In the genomic region with DNA sequence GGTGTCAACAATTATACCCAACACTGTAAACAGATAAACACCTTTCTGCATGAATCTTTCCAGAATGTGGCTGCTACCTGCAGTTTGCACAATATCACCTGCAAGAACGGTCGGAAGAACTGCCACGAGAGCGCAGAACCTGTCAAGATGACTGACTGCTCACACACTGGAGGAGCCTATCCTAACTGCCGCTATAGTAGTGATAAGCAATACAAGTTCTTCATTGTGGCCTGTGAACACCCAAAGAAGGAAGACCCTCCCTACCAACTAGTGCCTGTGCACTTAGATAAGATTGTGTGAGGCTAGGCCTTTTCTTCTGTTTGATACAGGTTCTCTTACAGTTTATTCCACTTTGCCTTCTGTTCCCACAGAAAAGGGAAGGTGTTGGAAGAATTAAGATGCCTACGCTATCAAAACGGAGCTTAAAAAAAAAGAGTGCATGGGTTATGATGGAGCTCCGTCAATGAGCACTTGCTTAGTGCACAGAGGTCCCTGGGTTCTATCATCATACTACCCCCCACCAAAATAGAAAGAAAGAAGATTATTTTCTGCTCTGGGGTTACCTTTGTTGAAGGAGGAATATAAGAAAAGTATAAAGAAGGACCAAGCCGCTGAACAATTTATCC, we compare ENCODE assay signal across 17 mouse cellular contexts. TPM values are rescaled to one million over a fixed set of nuclear protein-coding genes. Genes with fewer than 3 reads are reported as not detected.
DNase-seq lines count a peak whose midpoint lies in the region; ATAC-seq and TF ChIP-seq lines count a peak whose summit lies in the region.
"Had no signal": no experiment of that assay in that cellular context is flagged by ENCODE, and none has a peak within 500 bp of the region (broad histone marks: within the 10 kb centered on the region; RNA-seq: fewer than 3 reads in every experiment).

No protein-coding gene starts in this region.

- H3K4me3 ChIP-seq in stomach, embryonic 14.5 days (ENCODE audit: low read depth, low read length): no peak overlapping the region
- no peak overlapping the region for H3K4me3 ChIP-seq in stomach, postnatal 0 days (ENCODE audit: low read depth, low read length)
- H3K4me3 ChIP-seq in erythroblast, embryonic 14.5 days (replicated peaks): peak overlapping the region; percentile 63
- H3K4me3 ChIP-seq in liver, embryonic 16.5 days (ENCODE audit: low read depth, low read length): peak overlapping the region; percentile 51
- no peak overlapping the region for H3K4me3 ChIP-seq in stomach, embryonic 16.5 days (replicated peaks; ENCODE audit: low read length)
- H3K4me3 ChIP-seq: forebrain, embryonic 12.5 days; limb, embryonic 13.5 days; neural tube, embryonic 15.5 days had no signal

- 78% methylated on average over 9 of the region's 9 CpGs for WGBS in stomach, embryonic 14.5 days
- 65% methylated on average over 9 of the region's 9 CpGs for WGBS in stomach, postnatal 0 days
- 25% methylated on average over 9 of the region's 9 CpGs for WGBS in liver, embryonic 16.5 days (ENCODE audit: insufficient replicate concordance)
- WGBS in stomach, embryonic 16.5 days: 67% methylated on average over 9 of the region's 9 CpGs

- no peaks in the 10 kb centered on the region for H3K9me3 ChIP-seq in stomach, embryonic 14.5 days (ENCODE audit: control insufficient read depth, low read depth, low read length)
- H3K9me3 ChIP-seq in stomach, postnatal 0 days (ENCODE audit: control insufficient read depth, low read length): no peaks in the 10 kb centered on the region
- H3K9me3 ChIP-seq in erythroblast, embryonic 14.5 days (ENCODE audit: control insufficient read depth, low read length): peaks cover 2% of the 10 kb centered on the region; the same call in 1 of the 2 replicates
- H3K9me3 ChIP-seq in liver, embryonic 16.5 days (replicated peaks; ENCODE audit: control insufficient read depth, low read length): no peaks in the 10 kb centered on the region
- no peaks in the 10 kb centered on the region for H3K9me3 ChIP-seq in stomach, embryonic 16.5 days (replicated peaks; ENCODE audit: control insufficient read depth, low read length)
- H3K9me3 ChIP-seq: forebrain, embryonic 12.5 days; limb, embryonic 13.5 days; neural tube, embryonic 15.5 days had no signal

- H3K27ac ChIP-seq in stomach, embryonic 14.5 days (ENCODE audit: low read length): no peak overlapping the region
- H3K27ac ChIP-seq in stomach, postnatal 0 days (replicated peaks): no peak overlapping the region
- peak overlapping the region; percentile 95 for H3K27ac ChIP-seq in liver, embryonic 16.5 days (ENCODE audit: low read length)
- H3K27ac ChIP-seq in stomach, embryonic 16.5 days (ENCODE audit: low read length): no peak overlapping the region
- H3K27ac ChIP-seq: forebrain, embryonic 12.5 days; limb, embryonic 13.5 days; neural tube, embryonic 15.5 days had no signal

- H3K4me1 ChIP-seq in stomach, embryonic 14.5 days (ENCODE audit: control insufficient read depth, insufficient read depth, low read length): no peaks in the 10 kb centered on the region
- no peaks in the 10 kb centered on the region for H3K4me1 ChIP-seq in stomach, postnatal 0 days (replicated peaks; ENCODE audit: control insufficient read depth, insufficient read depth)
- H3K4me1 ChIP-seq in erythroblast, embryonic 14.5 days (ENCODE audit: control insufficient read depth): peaks cover 74% of the 10 kb centered on the region
- H3K4me1 ChIP-seq in liver, embryonic 16.5 days (ENCODE audit: control insufficient read depth, low read depth, low read length): peaks cover 59% of the 10 kb centered on the region
- no peaks in the 10 kb centered on the region; the same call in 1 of the 2 replicates for H3K4me1 ChIP-seq in stomach, embryonic 16.5 days (ENCODE audit: control insufficient read depth, insufficient read depth, low read length)
- H3K4me1 ChIP-seq: forebrain, embryonic 12.5 days; limb, embryonic 13.5 days; neural tube, embryonic 15.5 days had no signal

- ATAC-seq in stomach, embryonic 14.5 days (ENCODE audit: insufficient number of reproducible peaks, insufficient read depth, low FRiP score, low read depth): peak; percentile 68; the same call in 1 of the 2 replicates
- ATAC-seq in stomach, postnatal 0 days (ENCODE audit: low FRiP score, low TSS enrichment): no peak
- peak; percentile 83 for ATAC-seq in liver, embryonic 16.5 days (ENCODE audit: low read depth)
- 0 out of 2 replicates have a peak, but pooled peaks have one; percentile 37 for ATAC-seq in stomach, embryonic 16.5 days (ENCODE audit: insufficient read depth, low FRiP score)

- no peak for DNase-seq in stomach, postnatal 0 days (ENCODE audit: low spot score)
- no peak for DNase-seq in lung, postnatal 4 days
- DNase-seq in retina, embryonic 14.5 days (ENCODE audit: low spot score): no peak
- DNase-seq in cerebellum, adult 9-11 months: no peak
- DNase-seq: cerebellum, postnatal 14 days; kidney, adult 8-10 months; thymus, postnatal 25 days had no signal

- TF ChIP-seq CTCF in stomach, postnatal 0 days (IDR thresholded peaks at IDR 0.05; ENCODE audit: low read depth): no peak

- H3K9ac ChIP-seq in stomach, embryonic 14.5 days (replicated peaks; ENCODE audit: low read depth, low read length): no peak overlapping the region
- no peak overlapping the region for H3K9ac ChIP-seq in stomach, postnatal 0 days (ENCODE audit: low read length)
- H3K9ac ChIP-seq in liver, embryonic 16.5 days (ENCODE audit: low read depth, low read length): peak overlapping the region; percentile 50
- no peak overlapping the region for H3K9ac ChIP-seq in stomach, embryonic 16.5 days (ENCODE audit: low read length)
- H3K9ac ChIP-seq: forebrain, embryonic 12.5 days; limb, embryonic 13.5 days; neural tube, embryonic 15.5 days had no signal

- no peak overlapping the region for H3K4me2 ChIP-seq in stomach, embryonic 14.5 days (replicated peaks; ENCODE audit: low read depth, low read length)
- no peak overlapping the region for H3K4me2 ChIP-seq in stomach, postnatal 0 days (replicated peaks; ENCODE audit: low read depth)
- H3K4me2 ChIP-seq in liver, embryonic 16.5 days (ENCODE audit: low read depth, low read length): peak overlapping the region; percentile 71
- H3K4me2 ChIP-seq in stomach, embryonic 16.5 days (ENCODE audit: low read depth, low read length): no peak overlapping the region
- H3K4me2 ChIP-seq: forebrain, embryonic 12.5 days; limb, embryonic 13.5 days; neural tube, embryonic 15.5 days had no signal

- no peaks in the 10 kb centered on the region for H3K36me3 ChIP-seq in stomach, embryonic 14.5 days (ENCODE audit: control insufficient read depth, insufficient read depth, low read length)
- H3K36me3 ChIP-seq in stomach, postnatal 0 days (ENCODE audit: control insufficient read depth, insufficient read depth, low read length): no peaks in the 10 kb centered on the region
- H3K36me3 ChIP-seq in erythroblast, embryonic 14.5 days (ENCODE audit: control insufficient read depth): peaks cover 9% of the 10 kb centered on the region
- H3K36me3 ChIP-seq in liver, embryonic 16.5 days (ENCODE audit: control insufficient read depth, insufficient read depth): no peaks in the 10 kb centered on the region
- H3K36me3 ChIP-seq in stomach, embryonic 16.5 days (ENCODE audit: control insufficient read depth, insufficient read depth, low read length): no peaks in the 10 kb centered on the region
- H3K36me3 ChIP-seq: forebrain, embryonic 12.5 days; limb, embryonic 13.5 days; neural tube, embryonic 15.5 days had no signal

- TF ChIP-seq EP300 in stomach, postnatal 0 days (optimal IDR thresholded peaks at IDR 0.05): no peak

- H3K27me3 ChIP-seq in stomach, embryonic 14.5 days (ENCODE audit: control insufficient read depth, insufficient read depth, low read length): no peaks in the 10 kb centered on the region
- no peaks in the 10 kb centered on the region for H3K27me3 ChIP-seq in stomach, postnatal 0 days (ENCODE audit: control insufficient read depth, insufficient read depth, low read length)
- no peaks in the 10 kb centered on the region for H3K27me3 ChIP-seq in erythroblast, embryonic 14.5 days (ENCODE audit: control insufficient read depth)
- no peaks in the 10 kb centered on the region for H3K27me3 ChIP-seq in liver, embryonic 16.5 days (ENCODE audit: control insufficient read depth, insufficient read depth, low read depth, low read length)
- no peaks in the 10 kb centered on the region for H3K27me3 ChIP-seq in stomach, embryonic 16.5 days (ENCODE audit: control insufficient read depth, insufficient read depth, low read length)
- H3K27me3 ChIP-seq: forebrain, embryonic 12.5 days; limb, embryonic 13.5 days; neural tube, embryonic 15.5 days had no signal

RNA-seq across cellular contexts. Expression of gene Rnase6, which starts 6.7 kb away (rescaled TPM):
- 0.32 and 1.4 TPM in 2 replicates for polyA plus RNA-seq in stomach, embryonic 14.5 days (2014; fragmentation: Nextera tagmentation; extraction: Ambion mirVana)
- polyA plus RNA-seq in stomach, postnatal 0 days (2015; fragmentation: Nextera tagmentation; extraction: Ambion mirVana): 1.2 and 1.3 TPM in 2 replicates
- 0.09 and 0.10 TPM in 2 replicates for polyA plus RNA-seq in erythroblast, embryonic 14.5 days (2012)
- polyA plus RNA-seq in liver, embryonic 16.5 days (2015; fragmentation: Nextera tagmentation; extraction: Ambion mirVana): 2.7 and 3.2 TPM in 2 replicates
- polyA plus RNA-seq in stomach, embryonic 16.5 days (2015; fragmentation: Nextera tagmentation; extraction: Ambion mirVana): 1.9 and 2.9 TPM in 2 replicates
- polyA plus RNA-seq: embryonic facial prominence, embryonic 11.5 days; hindbrain, embryonic 11.5 days had no signal

RNA-seq across cellular contexts. Expression of gene Rnase1, which starts 16.2 kb away (rescaled TPM):
- 0.87 and 1.5 TPM in 2 replicates for polyA plus RNA-seq in stomach, embryonic 14.5 days (2014; fragmentation: Nextera tagmentation; extraction: Ambion mirVana)
- 21.1 and 24.2 TPM in 2 replicates for polyA plus RNA-seq in stomach, postnatal 0 days (2015; fragmentation: Nextera tagmentation; extraction: Ambion mirVana)
- not detected in 2 replicates for polyA plus RNA-seq in erythroblast, embryonic 14.5 days (2012)
- 0.27 and 2.1 TPM in 2 replicates for polyA plus RNA-seq in liver, embryonic 16.5 days (2015; fragmentation: Nextera tagmentation; extraction: Ambion mirVana)
- 117 and 170 TPM in 2 replicates for polyA plus RNA-seq in stomach, embryonic 16.5 days (2015; fragmentation: Nextera tagmentation; extraction: Ambion mirVana)
- polyA plus RNA-seq: embryonic facial prominence, embryonic 11.5 days; forebrain, embryonic 12.5 days; hindbrain, embryonic 11.5 days had no signal

RNA-seq across cellular contexts. Expression of gene Eddm3b, which starts 16.2 kb away (rescaled TPM):
- not detected in 2 replicates for polyA plus RNA-seq in stomach, embryonic 14.5 days (2014; fragmentation: Nextera tagmentation; extraction: Ambion mirVana)
- polyA plus RNA-seq in stomach, postnatal 0 days (2015; fragmentation: Nextera tagmentation; extraction: Ambion mirVana): not detected in 2 replicates
- not detected in 2 replicates for polyA plus RNA-seq in erythroblast, embryonic 14.5 days (2012)
- not detected in 2 replicates for polyA plus RNA-seq in liver, embryonic 16.5 days (2015; fragmentation: Nextera tagmentation; extraction: Ambion mirVana)
- polyA plus RNA-seq in stomach, embryonic 16.5 days (2015; fragmentation: Nextera tagmentation; extraction: Ambion mirVana): not detected in 2 replicates
- polyA plus RNA-seq: brain, embryonic 14.5 days; embryonic facial prominence, embryonic 11.5 days; forebrain, embryonic 12.5 days; limb, embryonic 13.5 days; neural tube, embryonic 15.5 days had no signal

RNA-seq across cellular contexts. Expression of gene Rnase2b, which starts 31.6 kb away (rescaled TPM):
- not detected in 2 replicates for polyA plus RNA-seq in stomach, embryonic 14.5 days (2014; fragmentation: Nextera tagmentation; extraction: Ambion mirVana)
- 0.31 and 0.39 TPM in 2 replicates for polyA plus RNA-seq in stomach, postnatal 0 days (2015; fragmentation: Nextera tagmentation; extraction: Ambion mirVana)
- not detected in 2 replicates for polyA plus RNA-seq in erythroblast, embryonic 14.5 days (2012)
- polyA plus RNA-seq in liver, embryonic 16.5 days (2015; fragmentation: Nextera tagmentation; extraction: Ambion mirVana): not detected in 2 replicates
- not detected in 2 replicates for polyA plus RNA-seq in stomach, embryonic 16.5 days (2015; fragmentation: Nextera tagmentation; extraction: Ambion mirVana)
- polyA plus RNA-seq: brain, embryonic 14.5 days; embryonic facial prominence, embryonic 11.5 days; forebrain, embryonic 12.5 days; hindbrain, embryonic 11.5 days; limb, embryonic 13.5 days; neural tube, embryonic 15.5 days had no signal

RNA-seq across cellular contexts. Expression of gene Ang, which starts 39.5 kb away (rescaled TPM):
- 11.6 and 16.5 TPM in 2 replicates for polyA plus RNA-seq in stomach, embryonic 14.5 days (2014; fragmentation: Nextera tagmentation; extraction: Ambion mirVana)
- 27.7 and 29.5 TPM in 2 replicates for polyA plus RNA-seq in stomach, postnatal 0 days (2015; fragmentation: Nextera tagmentation; extraction: Ambion mirVana)
- not detected in 2 replicates for polyA plus RNA-seq in erythroblast, embryonic 14.5 days (2012)
- 6.7 and 8.4 TPM in 2 replicates for polyA plus RNA-seq in liver, embryonic 16.5 days (2015; fragmentation: Nextera tagmentation; extraction: Ambion mirVana)
- polyA plus RNA-seq in stomach, embryonic 16.5 days (2015; fragmentation: Nextera tagmentation; extraction: Ambion mirVana): 39.4 and 41.6 TPM in 2 replicates

Comparison
In these comparisons a context has a peak if more than half of its experiments do, and no peak if none do; other contexts are left out.
1. H3K4me3 ChIP-seq: peak in erythroblast, embryonic 14.5 days (single experiment) and liver, embryonic 16.5 days (single experiment); none in stomach, embryonic 14.5 days (single experiment), stomach, postnatal 0 days (single experiment) and stomach, embryonic 16.5 days (single experiment).